Mouse (Mus musculus): ENCODE measurements around the gene Kif24. TPM values are rescaled to one million over a fixed set of nuclear protein-coding genes. Genes with fewer than 3 reads are reported as not detected.

The Kif24 gene
- polyA plus RNA-seq, 1 experiment from 2014 or later = 8.8 TPM

DNA sequence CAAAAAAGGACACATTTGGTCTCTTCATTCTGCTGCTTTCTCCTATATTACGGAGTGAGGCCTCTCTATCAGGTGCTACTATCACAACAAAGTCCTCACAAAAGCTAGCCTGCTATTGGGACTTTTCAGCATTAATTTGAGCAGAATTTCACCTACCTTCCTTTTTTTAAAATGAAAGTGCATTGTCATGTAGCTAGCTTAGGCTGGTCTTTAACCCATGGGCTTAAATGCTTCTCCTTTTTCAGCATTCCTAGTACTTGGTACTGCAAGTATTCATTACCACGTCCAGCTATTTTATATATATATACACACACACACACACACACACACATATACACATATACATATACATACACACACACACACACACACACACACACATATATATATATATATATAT is 106.0 kb downstream of the Kif24 start:
- Histone ChIP-seq H3K9me3 (no peaks in the 10 kb centered on the region), H3K4me2 (replicated peaks) (no peak overlapping the region), H3K27ac (no peak overlapping the region), H3K4me1 (no peaks in the 10 kb centered on the region), H3K27me3 (no peaks in the 10 kb centered on the region), H3K9ac (no peak overlapping the region), H3K4me3 (no peak overlapping the region), H3K36me3 (peaks cover 29% of the 10 kb centered on the region)
- 93% methylated on average over 2 of the region's 2 CpGs for WGBS
- no peak for ATAC-seq (ENCODE audit: low FRiP score, low read depth)

DNA sequence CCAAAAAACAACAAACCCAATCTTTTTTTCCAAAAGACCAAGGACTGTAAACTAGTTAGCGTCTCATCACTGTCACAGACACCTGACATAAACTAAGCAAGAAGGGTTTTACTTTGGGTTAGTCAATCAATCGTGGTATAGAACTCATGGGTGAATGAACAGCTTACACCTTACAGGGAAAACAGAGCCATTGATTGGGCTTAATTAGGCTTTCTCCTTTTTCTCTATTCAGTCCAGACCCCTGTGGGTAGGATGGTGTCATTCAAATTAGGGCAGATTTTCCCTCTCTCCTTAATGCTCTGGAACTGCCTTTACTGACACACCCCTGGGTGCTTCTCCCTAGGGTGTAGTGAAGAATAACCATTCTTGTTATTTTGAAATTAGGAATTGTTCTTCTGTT is 107.5 kb downstream of the Kif24 start:
- H3K9me3 ChIP-seq = no peaks in the 10 kb centered on the region
- H3K4me1 ChIP-seq = no peaks in the 10 kb centered on the region
- H3K4me3 ChIP-seq = no peak overlapping the region
- H3K27me3 ChIP-seq = no peaks in the 10 kb centered on the region
- WGBS = 84% methylated on average over 2 of the region's 2 CpGs
- no peak overlapping the region for H3K9ac ChIP-seq
- H3K27ac ChIP-seq = no peak overlapping the region
- ATAC-seq (ENCODE audit: low FRiP score, low read depth) = no peak
- no peak overlapping the region for H3K4me2 ChIP-seq (replicated peaks)
- peaks cover 41% of the 10 kb centered on the region for H3K36me3 ChIP-seq

DNA sequence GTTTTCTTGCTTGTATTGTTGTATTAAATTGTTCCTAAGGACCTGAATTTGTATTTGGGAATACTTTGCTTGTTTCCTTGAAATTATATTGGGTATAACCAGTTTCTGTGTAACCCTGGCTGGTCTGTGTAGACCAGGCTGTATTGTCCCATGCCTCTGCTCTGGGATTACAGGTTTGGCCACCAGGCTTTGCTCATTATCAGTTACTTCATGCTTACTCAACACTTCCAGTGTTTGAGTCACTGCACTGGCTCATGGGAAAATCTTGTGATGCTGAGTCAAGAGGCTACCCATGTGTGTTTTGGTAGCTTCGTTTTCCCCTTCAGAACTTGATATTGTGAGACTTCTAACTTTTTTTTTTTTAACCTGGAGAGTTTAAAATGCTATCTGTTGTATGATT is 111.4 kb downstream of the Kif24 start:
- Histone ChIP-seq H3K4me3 (no peak overlapping the region), H3K27me3 (no peaks in the 10 kb centered on the region), H3K4me1 (peaks cover 6% of the 10 kb centered on the region), H3K27ac (no peak overlapping the region), H3K36me3 (peaks cover 35% of the 10 kb centered on the region), H3K9me3 (no peaks in the 10 kb centered on the region), H3K9ac (no peak overlapping the region), H3K4me2 (replicated peaks) (no peak overlapping the region)
- no peak for ATAC-seq (ENCODE audit: low FRiP score, low read depth)
- 91% methylated on average over 1 of the region's 1 CpGs for WGBS

DNA sequence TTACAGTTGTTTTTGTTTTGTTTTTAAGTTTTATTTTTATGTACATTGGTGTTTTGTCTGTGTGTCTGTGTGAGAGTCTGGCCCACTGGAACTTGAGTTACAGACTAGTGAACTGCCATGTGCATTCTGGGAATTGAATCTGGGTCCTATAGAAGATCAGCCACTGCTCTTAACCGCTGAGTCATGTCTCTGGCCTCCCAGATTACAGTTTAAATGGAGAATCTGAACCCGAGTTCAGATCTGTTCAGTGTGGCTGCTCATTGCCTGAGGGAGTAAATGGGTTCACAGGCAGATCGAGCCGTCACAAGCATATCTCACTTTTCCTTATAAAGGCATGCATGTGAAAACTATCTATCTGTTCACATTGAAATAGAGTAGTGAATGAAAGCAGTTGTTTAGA is 111.9 kb downstream of the Kif24 start:
- Histone ChIP-seq H3K27me3 (no peaks in the 10 kb centered on the region), H3K9me3 (no peaks in the 10 kb centered on the region), H3K4me2 (replicated peaks) (no peak overlapping the region), H3K4me1 (peaks cover 11% of the 10 kb centered on the region), H3K27ac (no peak overlapping the region), H3K4me3 (no peak overlapping the region), H3K36me3 (peaks cover 35% of the 10 kb centered on the region), H3K9ac (no peak overlapping the region)
- WGBS = 93% methylated on average over 4 of the region's 4 CpGs
- no peak for ATAC-seq (ENCODE audit: low FRiP score, low read depth)

DNA sequence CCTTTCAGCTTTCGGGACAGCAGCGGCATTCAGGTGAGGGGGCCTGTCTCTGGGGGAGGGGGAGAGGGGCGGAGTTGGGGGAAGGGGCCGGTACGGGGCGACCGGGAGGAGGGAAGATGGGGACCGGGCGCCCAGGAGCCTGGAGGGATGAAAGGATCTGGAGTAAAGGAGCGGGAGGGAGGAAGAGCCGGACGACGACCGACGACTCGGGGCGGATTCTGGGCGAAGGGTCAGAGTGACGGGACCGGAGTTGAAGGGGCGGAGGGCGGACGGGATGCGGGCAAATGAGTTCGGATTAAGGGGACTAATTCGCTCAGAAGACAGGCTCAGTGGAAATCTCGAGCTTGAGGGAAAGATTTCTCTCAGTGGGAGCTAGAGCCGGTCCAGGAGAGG is 115.5 kb downstream of the Kif24 start:
- 2% methylated on average over 26 of the region's 28 CpGs for WGBS
- no peaks in the 10 kb centered on the region for H3K9me3 ChIP-seq

DNA sequence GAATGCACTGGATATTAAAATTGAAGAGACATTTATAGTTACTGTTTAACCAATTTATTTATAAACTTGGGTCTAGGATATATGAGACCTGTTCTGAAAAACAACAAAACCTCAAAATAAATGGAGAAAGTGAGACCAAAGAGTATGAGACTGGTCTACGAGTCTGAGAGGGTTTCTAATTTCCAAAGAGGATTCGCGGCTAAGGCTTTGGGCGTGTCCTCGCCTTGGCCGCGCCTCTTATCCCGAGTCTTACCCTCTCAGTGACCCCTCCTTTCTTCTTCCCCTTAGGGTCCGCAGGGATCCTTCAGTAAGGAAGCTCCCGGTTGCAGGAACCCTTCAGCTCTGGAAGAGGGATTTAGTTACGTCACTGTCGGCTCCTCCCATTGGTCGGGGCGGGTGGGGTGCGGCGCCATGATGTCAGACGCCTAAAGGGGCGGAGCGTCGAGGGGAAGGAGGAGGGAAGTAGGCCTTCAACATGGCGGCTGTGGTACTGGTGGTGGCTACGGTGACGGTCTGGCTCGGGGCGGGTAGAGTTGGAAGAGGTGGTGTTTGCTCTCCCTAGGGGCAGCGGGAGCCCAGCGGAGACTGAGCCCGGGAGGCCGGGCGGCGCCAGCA is 116.0 kb downstream of the Kif24 start, which contains the start of gene Ubap1:
Ubap1 (plus strand) TSS at position 413 of the 615 bp plus-strand sequence.
- H3K4me2 ChIP-seq (replicated peaks) = peak within 1 kb of the TSS; percentile 76
- H3K27ac ChIP-seq = peak within 1 kb of the TSS; percentile 90
- peaks cover 11% of the 10 kb centered on the region for H3K4me1 ChIP-seq
- H3K36me3 ChIP-seq = peaks cover 20% of the 10 kb centered on the region
- WGBS = under 1% methylated on average over 31 of the region's 31 CpGs
- no peaks in the 10 kb centered on the region for H3K9me3 ChIP-seq
- no peaks in the 10 kb centered on the region for H3K27me3 ChIP-seq
- peak; percentile 97 for ATAC-seq (ENCODE audit: low FRiP score, low read depth)
- peak within 1 kb of the TSS; percentile 75 for H3K4me3 ChIP-seq
- peak within 1 kb of the TSS; percentile 80 for H3K9ac ChIP-seq

More for the DNA sequence above, 115.5 kb downstream of the Kif24 start:
- Histone ChIP-seq H3K36me3 (peaks cover 20% of the 10 kb centered on the region), H3K4me1 (peaks cover 11% of the 10 kb centered on the region), H3K9ac (peak overlapping the region; percentile 80), H3K27ac (peak overlapping the region; percentile 90), H3K4me3 (peak overlapping the region; percentile 75), H3K27me3 (no peaks in the 10 kb centered on the region), H3K4me2 (replicated peaks) (peak overlapping the region; percentile 76)
- ATAC-seq (ENCODE audit: low FRiP score, low read depth) = peak; percentile 79

DNA sequence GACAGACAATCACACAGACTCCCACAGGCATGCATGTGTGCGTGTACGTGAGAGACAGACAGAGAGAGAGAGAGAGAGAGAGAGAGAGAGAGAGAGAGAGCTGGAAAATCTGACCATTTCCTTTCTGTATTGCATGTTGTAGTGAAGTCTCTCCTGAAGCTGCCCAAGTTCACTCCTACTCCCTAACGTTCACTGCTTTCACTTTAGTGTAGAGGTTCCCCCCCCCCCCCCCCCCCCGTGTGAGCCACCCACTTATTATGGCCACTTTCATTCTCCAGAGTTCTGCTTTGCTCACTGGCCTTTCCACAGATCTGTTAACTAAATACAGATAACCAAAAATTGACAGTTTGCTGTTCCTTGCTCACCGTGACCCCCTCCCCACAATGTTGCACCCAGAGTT is 116.8 kb downstream of the Kif24 start:
- H3K36me3 ChIP-seq = peaks cover 15% of the 10 kb centered on the region
- H3K4me1 ChIP-seq = peaks cover 11% of the 10 kb centered on the region
- H3K9ac ChIP-seq = no peak overlapping the region
- peak overlapping the region; percentile 45 for H3K4me2 ChIP-seq (replicated peaks)
- no peaks in the 10 kb centered on the region for H3K27me3 ChIP-seq
- WGBS = 69% methylated on average over 3 of the region's 5 CpGs
- no peak overlapping the region for H3K27ac ChIP-seq
- no peak overlapping the region for H3K4me3 ChIP-seq
- no peaks in the 10 kb centered on the region for H3K9me3 ChIP-seq
- ATAC-seq (ENCODE audit: low FRiP score, low read depth) = no peak

DNA sequence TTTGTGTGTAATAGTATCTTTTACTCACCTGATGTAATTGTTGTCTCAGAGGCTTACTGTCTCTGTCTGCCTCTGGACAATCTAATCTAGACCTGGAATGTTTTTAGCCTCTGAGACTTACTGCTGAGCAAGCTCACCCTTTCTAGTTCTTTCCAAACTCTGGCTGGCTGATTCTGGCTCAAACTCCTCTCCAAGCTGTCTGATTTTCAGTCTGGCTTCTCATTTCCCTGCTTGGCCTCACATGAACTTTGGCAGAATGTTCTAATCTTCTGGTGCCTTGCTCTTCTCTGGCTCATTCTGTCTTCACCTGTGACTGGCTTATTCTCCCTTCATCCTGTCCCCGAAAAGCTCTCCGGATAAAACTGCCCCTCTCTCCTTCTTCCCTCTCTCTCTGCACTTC is 118.7 kb downstream of the Kif24 start:
- no peaks in the 10 kb centered on the region for H3K9me3 ChIP-seq
- H3K9ac ChIP-seq = no peak overlapping the region
- H3K27me3 ChIP-seq = no peaks in the 10 kb centered on the region
- no peak overlapping the region for H3K4me2 ChIP-seq (replicated peaks)
- H3K36me3 ChIP-seq = no peaks in the 10 kb centered on the region
- peaks cover 11% of the 10 kb centered on the region for H3K4me1 ChIP-seq
- 69% methylated on average over 2 of the region's 2 CpGs for WGBS
- H3K4me3 ChIP-seq = no peak overlapping the region
- H3K27ac ChIP-seq = no peak overlapping the region
- ATAC-seq (ENCODE audit: low FRiP score, low read depth) = no peak

DNA sequence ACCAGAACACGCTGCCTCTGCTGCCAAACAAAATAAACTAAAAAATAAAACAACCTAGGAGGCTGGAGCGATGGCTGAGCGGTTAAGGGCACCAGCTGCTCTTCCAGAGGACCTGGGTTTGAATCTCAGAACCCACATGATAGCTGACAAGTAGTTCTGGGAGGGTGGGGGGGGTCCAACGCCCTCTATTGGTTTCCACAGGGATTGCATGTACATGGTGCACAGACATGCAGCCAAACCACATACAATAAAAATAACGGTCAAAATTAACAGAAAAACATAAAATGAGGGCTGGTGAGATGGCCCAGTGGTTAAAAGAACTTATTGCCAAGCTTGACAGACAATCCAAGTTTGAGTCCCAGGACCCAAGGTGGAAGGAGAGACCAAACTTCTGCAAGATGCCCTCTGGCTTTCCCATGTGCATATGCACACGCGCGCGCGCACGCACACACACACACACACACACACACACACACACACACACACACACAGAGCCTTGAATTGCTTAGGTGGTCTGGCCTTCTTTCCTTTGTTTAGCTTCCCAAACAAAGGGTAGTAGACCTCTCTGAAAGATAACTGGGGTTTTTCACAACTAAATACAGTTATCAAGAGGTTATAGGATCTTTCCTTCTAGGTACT is 123.7 kb downstream of the Kif24 start:
- Histone ChIP-seq H3K9ac (no peak overlapping the region), H3K4me1 (no peaks in the 10 kb centered on the region), H3K36me3 (no peaks in the 10 kb centered on the region), H3K4me3 (no peak overlapping the region), H3K4me2 (replicated peaks) (no peak overlapping the region), H3K9me3 (no peaks in the 10 kb centered on the region), H3K27ac (no peak overlapping the region), H3K27me3 (no peaks in the 10 kb centered on the region)
- no peak for ATAC-seq (ENCODE audit: low FRiP score, low read depth)
- WGBS = 77% methylated on average over 11 of the region's 11 CpGs

Other genes with a start within 250 kb of the Kif24 start
- gene Ubap2, start 189.7 kb downstream of the Kif24 start, polyA plus RNA-seq (2015; fragmentation: Nextera tagmentation; extraction: Ambion mirVana) = 60.8 and 65.2 TPM in 2 replicates
- gene Dcaf12, start 150.0 kb downstream of the Kif24 start, polyA plus RNA-seq (2015; fragmentation: Nextera tagmentation; extraction: Ambion mirVana) = 52.9 and 54.4 TPM in 2 replicates
- gene Ubap1, start 115.9 kb downstream of the Kif24 start, polyA plus RNA-seq (2015; fragmentation: Nextera tagmentation; extraction: Ambion mirVana) = 54.6 and 54.8 TPM in 2 replicates
- gene Nudt2, start 264 bp upstream of the Kif24 start, polyA plus RNA-seq (2015; fragmentation: Nextera tagmentation; extraction: Ambion mirVana) = 46.6 and 47.1 TPM in 2 replicates
- gene AI464131, start 38.2 kb upstream of the Kif24 start, polyA plus RNA-seq (2015; fragmentation: Nextera tagmentation; extraction: Ambion mirVana) = 3.8 and 4.1 TPM in 2 replicates
- gene 1110017D15Rik, start 52.4 kb upstream of the Kif24 start, polyA plus RNA-seq (2015; fragmentation: Nextera tagmentation; extraction: Ambion mirVana) = 1.5 and 1.6 TPM in 2 replicates
- gene Fam219a, start 104.7 kb upstream of the Kif24 start, polyA plus RNA-seq (2015; fragmentation: Nextera tagmentation; extraction: Ambion mirVana) = 1.0 and 2.0 TPM in 2 replicates
- 0.46 and 0.47 TPM in 2 replicates for gene Dnaic1, start 104.9 kb upstream of the Kif24 start, polyA plus RNA-seq (2015; fragmentation: Nextera tagmentation; extraction: Ambion mirVana)
- 12.7 and 13.6 TPM in 2 replicates for gene Enho, start 175.4 kb upstream of the Kif24 start, polyA plus RNA-seq (2015; fragmentation: Nextera tagmentation; extraction: Ambion mirVana)
- gene Cntfr, start 232.2 kb upstream of the Kif24 start, polyA plus RNA-seq (2015; fragmentation: Nextera tagmentation; extraction: Ambion mirVana) = 5.1 and 5.5 TPM in 2 replicates
- 405 and 439 TPM in 2 replicates for gene Il11ra1, start 235.1 kb upstream of the Kif24 start, polyA plus RNA-seq (2015; fragmentation: Nextera tagmentation; extraction: Ambion mirVana)
- gene Rpp25l, start 248.6 kb upstream of the Kif24 start, polyA plus RNA-seq (2015; fragmentation: Nextera tagmentation; extraction: Ambion mirVana) = 74.9 and 76.6 TPM in 2 replicates